Mouse (Mus musculus): ENCODE measurements at regions not wholly inside any gene's neighbourhood (a gene's known extent, or its start where the extent isn't known, plus 50 kb on each side); places are given as distances from the start of the nearest gene placed in this dataset.

- DNase-seq, result no peak
Measured at GRCm38 (mm10) chr6:6657928-6658500, 79.6 kb upstream of the Sem1 start.

- no peak for DNase-seq
Measured at GRCm38 (mm10) chr6:6660072-6660471, 81.6 kb upstream of the Sem1 start.

- DNase-seq, result no peak
Measured at GRCm38 (mm10) chr6:6666762-6667161, 88.3 kb upstream of the Sem1 start.

- no peak for DNase-seq
Measured at GRCm38 (mm10) chr6:6689241-6689640, 110.8 kb upstream of the Sem1 start.

- no peak for DNase-seq
Measured at GRCm38 (mm10) chr6:6690188-6690587, 111.7 kb upstream of the Sem1 start.

- no peak for DNase-seq
Measured at GRCm38 (mm10) chr6:6692056-6692770, 113.8 kb upstream of the Sem1 start.

- DNase-seq, result no peak
Measured at GRCm38 (mm10) chr6:6695742-6696430, 117.4 kb upstream of the Sem1 start.

- no peak for DNase-seq
Measured at GRCm38 (mm10) chr6:6697418-6697979, 119.0 kb upstream of the Sem1 start.

GRCm38 (mm10) chr6:6706729-6707128 is 128.3 kb upstream of the Sem1 start:
- no peak for DNase-seq

- no peak for DNase-seq
Measured at GRCm38 (mm10) chr6:6709057-6709456, 130.6 kb upstream of the Sem1 start.

- DNase-seq, result no peak
Measured at GRCm38 (mm10) chr6:6730259-6730658, 132.9 kb upstream of the Dlx6 start.

GRCm38 (mm10) chr6:6745394-6745793 is 117.7 kb upstream of the Dlx6 start:
- no peak for DNase-seq

GRCm38 (mm10) chr6:6779157-6779556 is 84.0 kb upstream of the Dlx6 start:
- DNase-seq, result no peak

- DNase-seq, result no peak
Measured at GRCm38 (mm10) chr6:6781556-6781955, 81.6 kb upstream of the Dlx6 start.

GRCm38 (mm10) chr6:6785939-6786490 is 77.1 kb upstream of the Dlx6 start:
- no peak for DNase-seq

GRCm38 (mm10) chr6:6787490-6787889 is 75.6 kb upstream of the Dlx6 start:
- no peak for DNase-seq

- DNase-seq, result peak; percentile 4 to 23
Measured at GRCm38 (mm10) chr6:6794320-6795018, 68.7 kb upstream of the Dlx6 start.

- DNase-seq, result no peak
Measured at GRCm38 (mm10) chr6:6800377-6800776, 62.8 kb upstream of the Dlx6 start.

- DNase-seq, result peak in 1 of 2 experiments; percentile 1
Measured at GRCm38 (mm10) chr6:6801563-6802259, 61.4 kb upstream of the Dlx6 start.
